Mouse (Mus musculus): Measurements from ENCODE around the gene Suz12. TPM values are rescaled to one million over a fixed set of nuclear protein-coding genes. Genes with fewer than 3 reads are reported as not detected.

Gene Suz12
- polyA plus RNA-seq, 1 experiment from 2014 or later: 13.6 TPM

- Histone ChIP-seq H3K36me3 (ENCODE audit: control insufficient read depth, insufficient read depth, low read length) (no peaks in the 10 kb centered on the region), H3K27ac (ENCODE audit: low read length) (no peak overlapping the region), H3K27me3 (replicated peaks; ENCODE audit: control insufficient read depth, insufficient read depth, low read length) (no peaks in the 10 kb centered on the region), H3K9ac (ENCODE audit: low read depth, low read length) (no peak overlapping the region), H3K4me3 (ENCODE audit: low read length) (no peak overlapping the region), H3K4me2 (ENCODE audit: low read depth, low read length) (no peak overlapping the region), H3K9me3 (ENCODE audit: control insufficient read depth, low read length) (no peaks in the 10 kb centered on the region), H3K4me1 (ENCODE audit: control insufficient read depth, insufficient read depth, low read length) (peaks cover 6% of the 10 kb centered on the region)
- no peak for ATAC-seq
- WGBS: 24% methylated on average over 1 of the region's 1 CpGs
Observed at GRCm38 (mm10) chr11:80078831-80079230, 85.9 kb downstream of the Suz12 start.

- Histone ChIP-seq H3K36me3 (ENCODE audit: control insufficient read depth, insufficient read depth, low read length) (no peaks in the 10 kb centered on the region), H3K9ac (ENCODE audit: low read depth, low read length) (peak overlapping the region; percentile 99), H3K4me2 (ENCODE audit: low read depth, low read length) (peak overlapping the region; percentile 56), H3K27me3 (replicated peaks; ENCODE audit: control insufficient read depth, insufficient read depth, low read length) (no peaks in the 10 kb centered on the region), H3K4me3 (ENCODE audit: low read length) (peak overlapping the region; percentile 99), H3K9me3 (ENCODE audit: control insufficient read depth, low read length) (no peaks in the 10 kb centered on the region), H3K4me1 (ENCODE audit: control insufficient read depth, insufficient read depth, low read length) (peaks cover 6% of the 10 kb centered on the region), H3K27ac (ENCODE audit: low read length) (no peak overlapping the region)
- ATAC-seq: no peak
- 63% methylated on average over 6 of the region's 6 CpGs for WGBS
Observed at GRCm38 (mm10) chr11:80079751-80080150, 86.8 kb downstream of the Suz12 start.

GRCm38 (mm10) chr11:80080381-80080825 lies 87.5 kb downstream of the Suz12 start:
- Histone ChIP-seq H3K27ac (ENCODE audit: low read length) (peak overlapping the region; percentile 99), H3K4me1 (ENCODE audit: control insufficient read depth, insufficient read depth, low read length) (peaks cover 6% of the 10 kb centered on the region), H3K4me3 (ENCODE audit: low read length) (peak overlapping the region; percentile 99), H3K27me3 (replicated peaks; ENCODE audit: control insufficient read depth, insufficient read depth, low read length) (no peaks in the 10 kb centered on the region), H3K4me2 (ENCODE audit: low read depth, low read length) (peak overlapping the region; percentile 56), H3K9ac (ENCODE audit: low read depth, low read length) (peak overlapping the region; percentile 99), H3K36me3 (ENCODE audit: control insufficient read depth, insufficient read depth, low read length) (no peaks in the 10 kb centered on the region), H3K9me3 (ENCODE audit: control insufficient read depth, low read length) (no peaks in the 10 kb centered on the region)
- peak; percentile 57 for ATAC-seq
- under 1% methylated on average over 32 of the region's 32 CpGs for WGBS

DNA sequence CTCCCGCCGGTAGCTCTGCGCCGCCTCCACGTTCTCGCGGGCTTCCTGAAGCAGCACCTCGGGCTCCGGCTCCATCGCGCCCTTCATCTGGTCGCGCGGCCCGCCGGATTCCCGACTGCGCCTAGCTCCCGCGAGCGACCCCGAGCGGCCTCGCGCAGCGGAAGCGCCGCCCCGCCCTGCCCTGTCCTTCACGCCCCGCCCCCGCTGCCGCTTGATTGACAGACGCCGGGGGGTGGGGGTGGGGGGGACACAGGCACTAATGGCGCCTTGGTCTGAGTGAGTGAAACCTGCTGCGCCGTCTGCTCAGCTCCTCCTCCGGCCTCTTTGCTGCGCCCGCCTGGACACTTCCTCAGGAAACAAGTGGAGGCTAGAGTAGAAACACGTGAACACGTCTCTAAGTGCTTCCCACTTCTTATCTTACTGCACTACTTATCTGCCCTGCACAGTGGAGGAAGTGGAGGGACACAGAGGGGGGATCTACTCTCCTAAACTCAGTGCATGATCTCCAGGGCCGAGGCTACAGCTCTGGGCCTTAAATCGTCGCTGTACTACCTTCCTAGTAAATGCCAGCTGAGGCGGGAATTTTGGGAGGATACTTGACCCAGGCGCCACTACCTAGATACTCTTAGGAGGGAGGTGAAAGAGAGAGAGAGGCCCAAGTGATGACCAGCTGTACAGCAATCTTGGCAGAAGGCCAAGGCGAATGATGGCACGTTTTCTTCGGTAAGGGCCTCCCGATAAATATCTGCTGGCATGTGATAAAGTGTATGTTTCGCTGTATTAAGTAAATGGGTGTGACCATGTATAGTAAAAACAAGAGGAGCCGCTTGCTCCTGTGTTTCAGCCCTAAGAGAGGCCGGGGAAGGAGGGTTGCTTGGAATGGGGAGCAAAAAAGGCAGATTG lies 88.2 kb downstream of the Suz12 start, which contains the start of gene Crlf3:
Gene Crlf3, minus strand, starts transcription at position 166 of the 903 bp plus-strand sequence.
- H3K27ac ChIP-seq (ENCODE audit: low read length): peak within 1 kb of the TSS; percentile 99
- H3K4me3 ChIP-seq (ENCODE audit: low read length): peak within 1 kb of the TSS; percentile 99
- H3K27me3 ChIP-seq (replicated peaks; ENCODE audit: control insufficient read depth, insufficient read depth, low read length): no peaks in the 10 kb centered on the region
- H3K36me3 ChIP-seq (ENCODE audit: control insufficient read depth, insufficient read depth, low read length): no peaks in the 10 kb centered on the region
- 2% methylated on average over 54 of the region's 55 CpGs for WGBS
- H3K9me3 ChIP-seq (ENCODE audit: control insufficient read depth, low read length): no peaks in the 10 kb centered on the region
- H3K4me1 ChIP-seq (ENCODE audit: control insufficient read depth, insufficient read depth, low read length): peaks cover 6% of the 10 kb centered on the region
- H3K4me2 ChIP-seq (ENCODE audit: low read depth, low read length): peak within 1 kb of the TSS; percentile 56
- ATAC-seq: peak; percentile 95
- H3K9ac ChIP-seq (ENCODE audit: low read depth, low read length): peak within 1 kb of the TSS; percentile 99

DNA sequence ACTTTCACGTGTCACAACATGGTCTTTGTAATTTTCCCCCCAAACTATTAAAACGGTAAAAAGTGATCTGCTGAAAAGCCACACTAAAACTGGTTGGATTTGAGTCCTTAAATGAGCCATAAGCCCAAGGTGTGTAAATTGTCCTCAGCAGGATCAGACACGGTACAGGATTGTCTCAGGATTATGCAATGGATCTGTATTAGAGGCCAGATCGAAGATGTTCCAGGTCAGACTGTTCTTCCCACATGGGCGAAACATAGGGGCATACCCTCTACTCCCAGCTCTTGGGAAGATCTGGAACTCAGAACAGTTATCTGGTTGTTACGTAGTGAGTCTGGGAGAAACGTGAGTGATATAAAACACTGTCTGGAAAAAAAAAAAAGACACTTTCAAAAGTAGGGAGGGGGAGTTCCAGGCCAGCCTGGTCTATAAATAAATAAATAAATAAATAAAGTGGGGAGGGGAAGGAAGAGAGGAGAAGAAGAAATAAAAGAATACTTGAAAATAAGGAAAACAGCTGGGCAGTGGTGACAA lies 88.9 kb downstream of the Suz12 start:
- Histone ChIP-seq H3K9me3 (ENCODE audit: control insufficient read depth, low read length) (no peaks in the 10 kb centered on the region), H3K4me3 (ENCODE audit: low read length) (peak overlapping the region; percentile 99), H3K4me1 (ENCODE audit: control insufficient read depth, insufficient read depth, low read length) (peaks cover 6% of the 10 kb centered on the region), H3K9ac (ENCODE audit: low read depth, low read length) (no peak overlapping the region), H3K27ac (ENCODE audit: low read length) (peak overlapping the region; percentile 99), H3K4me2 (ENCODE audit: low read depth, low read length) (0 out of 2 replicates have a peak overlapping the region, but pooled peaks have one; percentile 56), H3K36me3 (ENCODE audit: control insufficient read depth, insufficient read depth, low read length) (no peaks in the 10 kb centered on the region), H3K27me3 (replicated peaks; ENCODE audit: control insufficient read depth, insufficient read depth, low read length) (no peaks in the 10 kb centered on the region)
- ATAC-seq: no peak
- 74% methylated on average over 7 of the region's 7 CpGs for WGBS

Other genes with a start within 250 kb of the Suz12 start
- gene Utp6, start 30.7 kb upstream of the Suz12 start, polyA plus RNA-seq (2015; fragmentation: Nextera tagmentation; extraction: Ambion mirVana): 41.5 and 44.7 TPM in 2 replicates
- gene Crlf3, start 87.9 kb downstream of the Suz12 start, polyA plus RNA-seq (2015; fragmentation: Nextera tagmentation; extraction: Ambion mirVana): 21.8 and 22.9 TPM in 2 replicates
- 4.7 and 5.6 TPM in 2 replicates for gene Atad5, start 96.3 kb downstream of the Suz12 start, polyA plus RNA-seq (2015; fragmentation: Nextera tagmentation; extraction: Ambion mirVana)
- gene Tefm, start 149.1 kb downstream of the Suz12 start, polyA plus RNA-seq (2015; fragmentation: Nextera tagmentation; extraction: Ambion mirVana): 28.8 and 33.1 TPM in 2 replicates
- 4.9 and 5.1 TPM in 2 replicates for gene Adap2, start 161.0 kb downstream of the Suz12 start, polyA plus RNA-seq (2015; fragmentation: Nextera tagmentation; extraction: Ambion mirVana)
- 11.7 and 11.8 TPM in 2 replicates for gene Rnf135, start 190.7 kb downstream of the Suz12 start, polyA plus RNA-seq (2015; fragmentation: Nextera tagmentation; extraction: Ambion mirVana)
- gene Rhot1, start 215.9 kb downstream of the Suz12 start, polyA plus RNA-seq (2015; fragmentation: Nextera tagmentation; extraction: Ambion mirVana): 36.8 and 38.0 TPM in 2 replicates